Mouse (Mus musculus): ENCODE data around the gene Hal. TPM values are rescaled to one million over a fixed set of nuclear protein-coding genes. Genes with fewer than 3 reads are reported as not detected.

The Hal gene
- total and polyA plus RNA-seq, 3 experiments = 0.76 TPM; not detected in 2

- peaks cover 0 to 51% of the 10 kb centered on the region in 2 experiments for H3K36me3 ChIP-seq (replicated peaks in 1 of 2; ENCODE audit: control insufficient read depth in 1 of 2, insufficient read depth in 1 of 2, low read length in 1 of 2)
These were observed 79.4 kb downstream of the Hal start for GRCm38 (mm10) chr10:93567841-93568566.

GRCm38 (mm10) chr10:93568671-93569070 lies 80.1 kb downstream of the Hal start:
- Histone ChIP-seq H3K79me2 (replicated peaks; ENCODE audit: control insufficient read depth, extremely low read depth, insufficient read depth, poor library complexity, severe bottlenecking) (no peaks in the 10 kb centered on the region), H3K9me3 (replicated peaks; ENCODE audit: low read length) (no peaks in the 10 kb centered on the region), H3K36me3 (replicated peaks in 1 of 2; ENCODE audit: control insufficient read depth in 1 of 2, insufficient read depth in 1 of 2, low read length in 1 of 2) (peaks cover 0 to 47% of the 10 kb centered on the region in 2 experiments), H3K27ac (ENCODE audit: insufficient read depth, low read depth) (no peak overlapping the region), H3K4me2 (ENCODE audit: insufficient read depth, low read depth, poor library complexity, severe bottlenecking) (no peak overlapping the region), H3K27me3 (replicated peaks) (no peaks in the 10 kb centered on the region), H3K9ac (ENCODE audit: insufficient read depth, low read depth) (no peak overlapping the region), H3K4me3 (replicated peaks in 1 of 3; ENCODE audit: low read depth in 2 of 3, low read length in 2 of 3, poor library complexity in 1 of 3) (no peak overlapping the region), H3K4me1 (ENCODE audit: control insufficient read depth in 1 of 2, insufficient read depth in 2 of 2) (peaks cover 0 to 5% of the 10 kb centered on the region in 2 experiments; a peak in 2 of 4 replicates)
- DNase-seq (ENCODE audit: extremely low read depth) = no peak
- no peak for TF ChIP-seq MAX (IDR thresholded peaks at IDR 0.05; ENCODE audit: low read length)
- no peak for TF ChIP-seq CHD2 (IDR thresholded peaks at IDR 0.05; ENCODE audit: low read length)
- TF ChIP-seq NRF1 (IDR thresholded peaks at IDR 0.05; ENCODE audit: low read depth, low read length) = no peak
- TF ChIP-seq SIN3A (IDR thresholded peaks at IDR 0.05; ENCODE audit: low read length) = no peak
- no peak for TF ChIP-seq MAZ (IDR thresholded peaks at IDR 0.05; ENCODE audit: low read depth, low read length)
- no peak for TF ChIP-seq ETS1 (conservative IDR thresholded peaks at IDR 0.05; ENCODE audit: low read depth, low read length)
- no peak for TF ChIP-seq KAT2A (IDR thresholded peaks at IDR 0.05; ENCODE audit: insufficient replicate concordance, low read length)
- no peak for TF ChIP-seq E2F4 (IDR thresholded peaks at IDR 0.05; ENCODE audit: insufficient replicate concordance, low read depth, low read length)
- TF ChIP-seq PAX5 (IDR thresholded peaks at IDR 0.05; ENCODE audit: low read length) = no peak
- no peak for TF ChIP-seq NELFE (IDR thresholded peaks at IDR 0.05; ENCODE audit: low read depth, low read length)
- no peak for TF ChIP-seq RAD21 (IDR thresholded peaks at IDR 0.05; ENCODE audit: low read depth, low read length)
- no peak for TF ChIP-seq MXI1 (IDR thresholded peaks at IDR 0.05; ENCODE audit: low read depth, low read length)
- no peak for TF ChIP-seq HCFC1 (IDR thresholded peaks at IDR 0.05; ENCODE audit: low read depth, low read length)
- TF ChIP-seq GABPA (IDR thresholded peaks at IDR 0.05; ENCODE audit: insufficient replicate concordance, low read depth, low read length) = no peak
- TF ChIP-seq ZMIZ1 (IDR thresholded peaks at IDR 0.05; ENCODE audit: low read depth, low read length) = no peak
- no peak for TF ChIP-seq MEF2A (IDR thresholded peaks at IDR 0.05; ENCODE audit: borderline replicate concordance, low read depth, low read length)
- TF ChIP-seq ZC3H11A (IDR thresholded peaks at IDR 0.05; ENCODE audit: low read depth, low read length) = no peak
- TF ChIP-seq JUND (conservative IDR thresholded peaks at IDR 0.05; ENCODE audit: low read depth, low read length) = no peak
- TF ChIP-seq USF2 (conservative IDR thresholded peaks at IDR 0.05; ENCODE audit: low read depth, low read length) = no peak
- no peak for TF ChIP-seq JUN (IDR thresholded peaks at IDR 0.05; ENCODE audit: insufficient read depth, low read depth, low read length)
- dilution Hi-C loops (cut with MboI; ENCODE audit: extremely low pct_ligation_motif_present, extremely low pct_unique_long_range_greater_than_20kb, low sequenced_read_pairs) = no loop called here
- in situ Hi-C loops (cut with MboI; ENCODE audit: low pct_ligation_motif_present, low pct_unique_long_range_greater_than_20kb, low sequenced_read_pairs) = loop anchor here (25.0 kb wide), 1 partner anchor 281 kb away; no protein-coding TSS in a partner anchor

More at GRCm38 (mm10) chr10:93567841-93568566, 79.4 kb downstream of the Hal start:
- Histone ChIP-seq H3K4me1 (ENCODE audit: control insufficient read depth in 1 of 2, insufficient read depth in 2 of 2) (peaks cover 0 to 5% of the 10 kb centered on the region in 2 experiments; a peak in 2 of 4 replicates), H3K4me2 (ENCODE audit: insufficient read depth, low read depth, poor library complexity, severe bottlenecking) (no peak overlapping the region), H3K4me3 (replicated peaks in 1 of 3; ENCODE audit: low read depth in 2 of 3, low read length in 2 of 3, poor library complexity in 1 of 3) (no peak overlapping the region), H3K27ac (ENCODE audit: insufficient read depth, low read depth) (no peak overlapping the region), H3K9ac (ENCODE audit: insufficient read depth, low read depth) (no peak overlapping the region), H3K79me2 (replicated peaks; ENCODE audit: control insufficient read depth, extremely low read depth, insufficient read depth, poor library complexity, severe bottlenecking) (no peaks in the 10 kb centered on the region), H3K27me3 (replicated peaks) (no peaks in the 10 kb centered on the region), H3K9me3 (replicated peaks; ENCODE audit: low read length) (no peaks in the 10 kb centered on the region)
- in situ Hi-C loops (cut with MboI; ENCODE audit: low pct_ligation_motif_present, low pct_unique_long_range_greater_than_20kb, low sequenced_read_pairs) (loop anchor here (25.0 kb wide), 1 partner anchor 281 kb away; no protein-coding TSS in a partner anchor), dilution Hi-C loops (cut with MboI; ENCODE audit: extremely low pct_ligation_motif_present, extremely low pct_unique_long_range_greater_than_20kb, low sequenced_read_pairs) (no loop called here)
- DNase-seq (ENCODE audit: extremely low read depth) = no peak
- TF ChIP-seq HCFC1 (IDR thresholded peaks at IDR 0.05; ENCODE audit: low read depth, low read length) = no peak
- peak; percentile 8; the same call in 1 of the 2 replicates for TF ChIP-seq RAD21 (IDR thresholded peaks at IDR 0.05; ENCODE audit: low read depth, low read length)
- TF ChIP-seq SMC3 (IDR thresholded peaks at IDR 0.05; ENCODE audit: low read depth, low read length) = peak; percentile 56
- TF ChIP-seq CTCF (conservative IDR thresholded peaks at IDR 0.05 in 1 of 2, IDR thresholded peaks at IDR 0.05 in 1 of 2; ENCODE audit: low read depth in 2 of 2, low read length in 2 of 2) = peak in 1 of 2 experiments; percentile 56; a peak in 2 of 4 replicates

Measured in CH12.LX (cell line).